Mouse (Mus musculus) megakaryocyte, adult 5-6 weeks (primary cell): ENCODE data around the gene Enpp7. TPM values are rescaled to one million over a fixed set of nuclear protein-coding genes. Genes with fewer than 3 reads are reported as not detected.

Experiments
- ATAC-seq: 2 replicates; pipeline ENCODE4 v1.8.0; 2016; ENCODE audit warnings: mild to moderate bottlenecking, inconsistent platforms; ENCODE audit not compliant: poor library complexity, severe bottlenecking
- total RNA-seq, 2 experiments: library from RNA; stranded (forward) in 1 of 2; stranded (reverse) in 1 of 2; fragments of 153-499, 151-499 nt in 1 of 2; fragments of 221-1000, 200-1000 nt in 1 of 2; gene quantifications; 2 replicates each; pipeline versions ENCODE4 v1.2.3 to v1.2.4; 2015 to 2017

Gene Enpp7
- total RNA-seq (2015) (not detected in 2 replicates), total RNA-seq (2017) (not detected in 2 replicates)

DNA sequence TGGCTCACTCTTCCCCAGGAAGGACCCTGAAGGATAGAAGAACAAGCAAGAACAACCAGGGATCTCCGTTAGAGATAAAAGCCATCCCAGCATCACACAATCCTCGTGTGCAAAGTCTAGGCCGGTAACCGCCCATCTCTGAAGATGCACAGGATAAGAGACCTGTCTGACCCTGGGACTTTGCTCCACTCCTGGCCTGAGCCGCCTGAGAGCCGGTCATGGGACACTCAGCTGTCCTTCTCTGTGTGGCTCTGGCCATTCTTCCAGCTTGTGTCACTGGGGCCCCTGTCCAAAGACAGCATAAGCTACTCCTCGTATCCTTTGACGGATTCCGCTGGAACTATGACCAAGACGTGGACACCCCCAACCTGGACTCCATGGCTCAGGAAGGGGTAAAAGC is at the start of gene Enpp7:
TSS of gene Enpp7 (plus strand) at position 190 of the 400 bp plus-strand sequence.
- no peak for ATAC-seq

DNA sequence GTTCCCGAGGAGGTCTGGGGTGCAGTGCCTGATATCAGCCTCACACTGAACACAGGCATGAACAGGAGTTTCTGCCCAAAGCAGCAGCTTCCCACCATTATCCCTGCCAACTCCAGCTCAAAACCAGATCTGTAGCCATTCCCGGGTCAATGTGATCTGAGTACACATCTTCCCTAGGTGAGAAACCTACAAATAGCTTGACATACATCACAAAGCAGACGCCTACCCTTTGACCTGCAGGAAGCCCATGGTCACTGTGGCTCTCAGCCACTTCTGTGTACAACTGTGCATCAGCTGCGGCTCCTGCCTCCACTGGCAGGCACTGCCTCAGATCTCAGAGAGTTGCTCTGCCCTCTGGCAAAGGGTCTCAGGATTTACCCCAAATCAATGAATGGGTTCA is 48.3 kb upstream of the Enpp7 start:
- ATAC-seq, result no peak

DNA sequence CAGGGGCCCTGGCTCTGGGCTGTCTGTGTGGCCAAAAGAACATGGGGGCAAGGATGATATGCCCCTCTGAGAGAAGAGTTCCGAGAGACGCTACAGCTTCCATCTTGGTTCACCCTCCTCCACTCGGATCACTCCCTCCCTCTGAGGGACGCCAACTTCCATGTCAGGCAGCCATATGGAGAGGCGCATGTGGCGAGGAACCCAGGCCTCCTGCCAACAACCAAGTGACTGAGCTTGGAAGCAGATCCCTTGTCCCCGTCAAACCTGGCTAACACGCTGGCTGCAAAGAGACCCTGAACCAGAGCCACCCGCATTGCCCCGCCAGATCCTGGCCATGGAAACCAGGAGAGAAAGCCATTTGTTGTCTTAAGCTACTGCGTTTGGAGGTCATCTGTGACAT is 47.4 kb upstream of the Enpp7 start:
- no peak for ATAC-seq

DNA sequence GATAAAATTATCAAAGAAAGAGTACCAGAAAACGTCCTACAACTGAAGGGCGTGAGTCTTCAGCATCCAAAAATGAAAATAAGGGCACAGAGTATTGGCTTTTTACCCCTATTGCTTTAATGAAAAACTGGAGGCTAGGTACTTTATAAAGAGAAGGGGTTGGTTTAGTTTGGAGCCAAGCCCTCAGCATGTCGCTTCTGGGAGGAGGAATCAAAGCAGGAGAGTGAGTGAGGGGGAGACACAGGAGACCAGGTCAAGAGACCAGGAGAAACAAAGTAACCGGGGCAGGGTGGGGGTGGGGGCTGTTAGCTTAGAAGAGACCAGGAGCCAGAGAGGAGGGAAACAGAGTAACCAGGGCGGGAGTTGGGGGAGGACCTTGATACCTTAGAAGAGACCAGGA is 46.7 kb upstream of the Enpp7 start:
- no peak for ATAC-seq

DNA sequence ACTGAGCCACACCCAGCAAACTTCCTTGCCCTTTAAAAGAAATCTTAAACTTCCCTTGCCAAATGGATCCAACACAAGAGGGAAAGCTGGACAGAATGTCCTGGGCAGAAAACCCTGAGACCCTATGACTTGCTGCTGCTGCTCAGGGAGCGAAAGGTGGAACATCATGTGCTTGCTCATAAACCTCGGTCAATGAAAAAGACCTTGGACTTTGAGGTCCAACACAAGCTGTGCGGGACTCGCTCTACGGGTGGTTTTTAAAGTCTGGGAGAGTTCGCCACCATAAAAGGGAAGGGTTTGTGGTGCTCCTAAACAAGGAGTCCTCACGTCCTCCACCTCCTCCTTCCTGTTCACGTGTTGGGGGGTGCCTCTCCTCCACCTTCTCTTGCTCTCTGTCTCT is 42.1 kb upstream of the Enpp7 start:
- ATAC-seq, result no peak

DNA sequence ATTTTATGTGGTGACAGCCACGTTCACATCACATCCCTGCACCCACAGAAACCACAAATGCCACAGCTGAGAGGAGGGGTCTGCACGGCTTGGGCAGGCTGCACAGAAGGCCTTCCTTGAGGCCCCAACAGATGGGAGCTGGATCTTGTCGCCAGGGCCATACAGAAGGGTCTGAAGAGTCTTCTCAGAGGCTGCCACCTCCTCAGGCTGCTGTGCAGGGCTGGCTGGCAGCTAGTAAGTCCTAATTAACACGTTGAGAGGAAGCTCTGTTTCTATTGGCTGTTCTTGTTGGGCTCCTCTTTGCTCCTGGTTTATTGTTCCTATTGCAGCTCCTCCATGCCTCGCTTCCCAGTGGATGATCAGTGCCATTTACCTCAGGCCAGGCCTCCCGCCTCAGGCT is 33.0 kb upstream of the Enpp7 start:
- ATAC-seq, result no peak

DNA sequence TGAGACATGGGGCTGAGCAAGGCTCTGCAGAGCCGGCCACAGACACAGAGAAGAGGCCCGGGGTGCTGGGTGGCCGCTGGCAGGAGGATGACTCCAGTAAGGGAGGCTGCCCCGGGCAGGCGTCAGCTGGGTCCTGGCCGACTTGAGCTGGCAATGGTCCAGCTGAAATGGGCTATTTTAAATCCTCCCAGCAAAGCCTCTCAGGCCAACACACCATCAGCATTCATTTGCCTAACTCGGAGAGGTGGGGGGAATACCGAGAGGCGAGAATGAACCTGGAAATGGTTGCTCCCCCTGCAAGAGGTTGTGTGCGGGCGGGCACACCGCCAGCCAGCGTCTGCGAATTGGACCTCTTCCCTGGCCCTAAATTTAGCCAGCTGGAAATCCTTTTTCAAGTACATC is 30.9 kb upstream of the Enpp7 start:
- no peak for ATAC-seq

DNA sequence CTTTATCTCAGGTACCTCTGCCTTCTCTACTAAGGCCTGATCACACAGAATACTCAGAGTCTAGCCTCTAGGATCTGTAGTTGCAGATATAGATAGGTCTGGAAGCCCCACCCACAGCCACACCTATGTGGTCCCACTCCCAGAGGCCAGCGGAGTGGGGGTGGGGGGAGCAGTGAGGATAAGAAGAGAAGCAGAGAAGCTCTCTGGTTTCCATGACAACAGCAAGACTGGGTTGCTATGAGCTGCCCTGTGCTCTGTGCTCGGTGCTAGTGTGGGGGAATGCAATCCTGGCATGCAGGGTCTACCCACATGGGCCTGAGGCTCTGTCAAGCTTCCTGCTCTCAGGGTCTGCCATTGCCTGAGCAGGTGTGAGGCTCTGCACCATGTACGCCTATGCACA is 27.3 kb upstream of the Enpp7 start:
- ATAC-seq, result no peak

DNA sequence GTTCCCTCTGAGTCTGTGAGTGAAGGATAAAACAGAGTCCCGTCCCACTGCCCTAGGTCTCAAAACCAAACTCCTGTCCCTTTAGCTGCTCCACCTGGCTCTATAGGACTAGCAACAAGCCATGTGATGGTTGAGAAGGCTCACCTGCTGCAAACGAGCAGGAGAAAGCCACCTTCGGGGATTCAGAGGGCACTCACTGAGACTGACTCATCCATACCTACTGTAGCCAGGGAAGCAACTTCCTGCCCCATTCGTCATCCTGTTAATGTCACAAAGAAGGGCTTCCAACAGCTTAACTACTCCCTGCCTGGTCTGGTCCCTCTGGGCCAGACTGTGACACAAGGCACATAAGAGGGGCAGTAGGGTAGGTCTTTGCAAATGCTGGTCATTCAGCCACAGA is 25.5 kb upstream of the Enpp7 start:
- no peak for ATAC-seq

DNA sequence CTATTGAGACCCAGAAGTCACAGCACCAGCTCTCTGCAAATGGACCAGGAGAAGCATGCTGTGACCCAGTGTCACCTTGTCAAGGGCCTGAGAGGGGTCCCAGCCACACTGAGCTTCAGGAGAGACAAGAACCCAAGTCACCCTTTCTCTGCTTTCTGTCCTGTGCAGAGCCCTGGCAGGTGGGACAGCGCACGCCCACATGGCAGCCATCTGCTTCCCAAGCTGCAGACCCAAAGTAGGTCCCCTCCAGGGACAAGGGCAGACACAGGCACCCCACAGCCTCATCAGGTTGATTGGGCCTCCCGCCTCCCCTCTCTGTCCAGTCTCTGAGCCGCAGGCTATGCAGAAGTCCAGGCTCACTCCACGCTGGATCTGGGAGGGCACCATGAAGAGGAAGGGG is 24.1 kb upstream of the Enpp7 start:
- no peak for ATAC-seq

DNA sequence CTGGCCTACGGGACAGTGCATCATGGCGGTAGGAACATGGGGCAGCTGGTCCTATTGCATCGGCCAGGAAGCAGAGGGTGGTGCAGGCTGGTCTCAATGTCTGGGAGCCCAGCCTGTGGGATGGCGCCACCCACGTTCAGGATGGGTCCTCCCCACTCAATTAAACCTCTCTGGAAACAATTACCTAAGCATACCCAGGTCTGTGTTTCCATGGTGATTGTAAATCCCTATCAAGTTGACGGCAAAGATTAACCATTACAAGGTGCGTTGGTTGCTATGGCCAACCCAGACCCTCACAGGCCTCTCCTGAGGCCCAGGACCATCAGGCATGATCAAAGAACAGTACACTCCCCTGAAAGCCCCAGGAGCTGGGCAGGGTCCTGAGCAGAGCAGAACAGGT is 22.9 kb upstream of the Enpp7 start:
- no peak for ATAC-seq

DNA sequence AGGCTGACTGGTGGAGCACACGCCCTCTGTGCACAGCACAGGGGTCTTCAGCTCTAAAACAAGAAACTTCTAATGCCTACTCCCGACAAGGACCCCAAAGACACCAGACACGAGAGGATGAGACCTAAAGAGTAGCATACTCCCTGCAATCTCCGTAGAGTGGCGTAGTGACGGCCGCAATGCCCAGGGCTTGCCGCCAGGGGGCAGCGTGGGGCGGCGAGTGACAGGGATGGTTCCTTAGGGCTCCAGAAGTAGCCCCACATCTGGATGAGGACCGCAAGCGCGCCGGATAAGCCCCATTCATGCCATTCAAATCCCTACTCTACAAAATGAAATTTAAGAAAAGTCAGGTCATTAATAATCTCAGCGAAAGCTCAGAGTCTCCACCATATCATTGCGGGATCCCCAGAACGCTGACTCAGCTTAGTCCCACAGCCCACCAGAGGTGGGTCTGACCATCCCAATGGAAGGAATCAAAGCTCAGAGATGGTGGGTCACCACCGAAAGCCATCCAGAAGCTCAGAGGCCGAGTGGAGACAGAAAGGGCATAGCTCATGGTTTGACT is 16.4 kb upstream of the Enpp7 start:
- peak; percentile 65 for ATAC-seq

DNA sequence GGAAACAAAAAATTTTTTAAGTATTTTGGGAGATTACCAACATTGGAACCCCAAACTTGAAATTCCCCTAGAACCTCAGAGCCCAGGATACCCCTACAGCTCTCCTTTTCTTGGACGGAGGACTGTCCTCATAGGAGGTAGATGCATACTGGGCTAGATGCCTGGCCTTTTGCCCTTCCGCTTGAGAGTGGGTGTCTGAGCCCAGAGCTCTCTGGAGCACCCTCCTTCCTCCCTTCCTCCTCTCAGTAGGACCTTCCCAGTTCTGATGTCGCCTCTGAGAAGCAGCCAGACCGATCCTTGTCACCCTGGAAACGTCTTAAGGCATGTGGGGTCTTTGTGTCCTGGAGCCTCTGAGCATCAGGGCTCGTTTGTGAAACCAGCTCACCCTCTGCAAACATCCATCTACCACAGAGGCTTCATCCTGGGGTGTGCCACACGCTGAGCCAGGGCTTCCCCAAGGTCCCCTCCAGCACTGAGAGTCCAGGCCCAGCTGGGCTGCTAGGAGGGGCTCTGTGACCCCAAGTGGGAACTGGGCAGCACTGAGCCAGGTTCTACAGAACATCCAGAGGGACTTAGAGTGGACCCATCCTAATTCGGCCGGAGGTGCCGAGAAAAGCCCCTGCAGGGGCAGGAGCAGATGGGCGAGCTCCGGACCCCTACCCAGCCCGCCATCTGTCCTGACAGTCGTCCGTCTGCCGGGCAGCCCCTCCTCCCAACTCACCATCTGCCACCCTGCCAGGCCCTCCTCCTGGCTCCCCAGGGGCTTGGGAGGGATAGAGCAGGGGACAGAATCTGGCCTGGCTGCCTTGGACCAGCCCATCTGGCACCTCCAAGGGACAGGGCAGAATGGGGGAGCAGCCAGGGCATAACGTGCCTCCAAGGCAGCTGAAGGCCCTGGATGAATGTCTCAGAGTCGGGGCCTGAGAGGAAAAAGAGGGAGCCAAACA is 15.3 kb upstream of the Enpp7 start:
- ATAC-seq, result no peak

DNA sequence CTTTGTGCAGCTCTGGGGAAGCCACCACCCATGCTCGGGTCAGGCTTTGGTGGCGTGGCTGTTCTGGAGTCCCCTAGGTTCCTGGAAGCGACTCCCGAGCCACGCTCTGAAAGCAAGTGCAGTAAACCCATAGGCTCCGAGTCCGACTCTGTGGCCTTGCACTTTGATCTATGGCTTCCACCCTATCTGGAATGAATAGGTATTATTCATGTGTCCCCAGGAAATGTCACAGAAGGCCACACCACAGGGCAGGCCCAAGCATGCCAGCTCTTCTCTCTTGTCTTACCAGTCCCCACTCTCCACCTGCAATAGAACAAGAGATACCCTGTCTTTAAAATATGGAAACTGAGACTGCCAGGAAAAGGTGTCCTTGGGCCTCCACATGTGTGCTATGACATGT is 13.6 kb upstream of the Enpp7 start:
- no peak for ATAC-seq

DNA sequence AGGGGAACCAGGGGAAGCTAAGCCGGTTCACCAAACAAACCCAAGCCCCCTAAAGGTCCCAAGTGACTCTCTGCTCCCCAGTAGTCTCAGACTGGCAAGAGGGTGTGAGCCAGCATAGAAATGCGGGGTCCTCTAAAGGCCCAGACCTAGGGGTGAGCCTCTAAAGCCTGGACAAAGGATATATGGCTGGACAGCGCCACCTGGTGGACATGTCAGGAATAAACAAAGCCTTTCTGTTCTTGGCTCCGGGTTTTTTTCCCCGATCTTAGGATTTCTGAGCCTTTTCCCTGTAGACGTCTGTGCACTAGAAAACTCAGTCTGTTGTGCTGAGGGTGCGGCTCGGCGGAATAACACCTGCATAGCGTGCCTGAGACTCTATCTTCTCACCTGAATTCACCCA is 12.6 kb upstream of the Enpp7 start:
- ATAC-seq, result peak; percentile 52

DNA sequence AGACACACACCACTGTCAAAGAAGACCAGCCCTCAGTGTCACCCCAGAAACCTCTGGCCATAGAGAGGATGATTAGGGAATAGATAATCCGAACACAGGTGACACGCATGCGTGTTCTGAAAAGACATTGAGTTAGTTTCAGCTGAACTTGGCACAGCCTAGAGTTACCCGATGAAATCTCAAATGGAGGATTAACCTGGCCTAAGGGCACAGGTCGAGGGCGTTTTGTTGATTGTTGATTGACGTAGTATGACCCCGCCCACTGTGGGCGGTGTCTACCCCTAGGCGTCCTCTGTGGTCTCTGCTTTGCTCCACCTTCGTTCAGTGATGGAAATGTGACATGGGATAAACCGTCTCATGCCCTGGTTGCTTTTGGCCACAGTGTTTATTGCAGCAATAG is 12.1 kb upstream of the Enpp7 start:
- ATAC-seq, result no peak

DNA sequence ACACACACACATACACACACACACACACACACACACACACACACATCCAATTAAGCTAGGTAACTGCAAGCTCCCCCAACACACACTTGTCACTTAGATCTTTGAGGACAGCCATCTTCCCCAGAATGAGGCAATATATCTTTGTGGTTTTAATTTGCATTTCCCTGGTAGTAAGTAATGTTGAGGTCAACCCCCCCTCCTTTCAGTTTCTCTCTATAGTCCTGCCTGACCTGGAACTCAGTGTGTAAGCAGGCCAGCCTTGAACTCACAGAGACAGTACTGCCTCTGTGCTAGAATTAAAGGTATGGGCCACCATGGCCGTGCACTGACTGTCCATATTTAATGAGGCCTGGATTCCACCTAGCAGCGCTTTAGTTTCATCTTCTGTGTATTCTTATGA is 7.6 kb upstream of the Enpp7 start:
- ATAC-seq, result peak; percentile 80

DNA sequence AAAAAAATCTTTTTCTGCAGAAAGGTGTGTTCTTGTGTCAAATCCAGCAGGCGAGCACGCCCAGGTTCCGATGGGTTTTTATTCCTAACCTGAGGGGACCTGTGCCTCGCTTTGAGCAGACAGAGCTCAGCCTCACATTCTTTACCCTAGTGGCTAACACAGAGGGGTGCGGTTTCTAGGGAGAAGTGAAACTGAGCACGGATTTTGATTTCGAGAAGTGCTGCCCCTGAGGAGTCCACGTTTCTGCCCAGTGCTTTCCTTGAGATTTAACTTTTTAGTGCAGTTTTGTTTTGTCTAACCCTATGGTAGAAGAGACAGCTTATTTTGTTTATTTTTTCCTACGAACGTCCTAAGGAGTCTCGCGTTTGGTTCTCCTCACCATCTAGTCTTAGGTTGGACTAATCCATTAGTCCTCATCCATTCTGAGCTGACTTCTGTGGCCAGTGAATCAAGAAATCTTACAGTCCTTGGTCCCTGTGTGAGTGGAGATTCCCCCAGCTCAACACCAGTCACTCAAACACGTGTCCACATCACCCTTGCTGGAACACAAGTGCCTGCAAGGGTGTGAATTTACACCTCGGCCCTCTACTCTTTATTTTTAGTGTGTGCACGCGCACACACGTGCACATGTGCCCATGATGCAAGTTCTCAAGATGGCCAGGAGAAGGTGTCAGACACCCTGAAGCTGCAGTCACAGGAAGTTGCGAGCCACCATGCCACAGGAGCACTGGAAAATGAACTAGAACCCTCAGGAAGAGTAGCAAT is 6.8 kb upstream of the Enpp7 start:
- peak; percentile 82 for ATAC-seq

DNA sequence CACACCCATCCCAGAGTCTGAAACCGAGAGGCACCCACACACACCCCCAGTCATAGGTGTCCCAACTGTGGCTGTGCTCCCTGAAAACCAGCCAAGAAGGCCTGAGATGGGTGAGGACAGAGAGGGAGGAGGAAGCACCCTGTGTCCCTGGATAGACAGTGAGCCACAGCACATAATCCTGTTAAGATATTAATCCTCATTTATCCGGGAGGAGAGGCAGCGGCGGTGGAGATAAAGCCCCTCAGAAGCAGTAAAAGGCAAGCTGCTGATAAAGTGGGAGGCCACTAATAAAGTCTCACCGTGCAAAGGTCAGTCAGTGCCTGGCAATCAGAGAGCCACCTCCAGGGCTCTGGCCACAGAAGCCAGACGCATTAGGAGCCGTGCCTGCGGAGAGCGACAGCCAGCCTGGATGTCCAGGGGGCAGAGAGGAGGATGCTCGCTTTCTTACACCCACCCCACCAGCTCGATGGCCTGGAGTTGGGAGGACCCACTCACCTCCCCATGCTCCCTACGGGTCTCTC is 5.3 kb upstream of the Enpp7 start:
- ATAC-seq, result no peak

DNA sequence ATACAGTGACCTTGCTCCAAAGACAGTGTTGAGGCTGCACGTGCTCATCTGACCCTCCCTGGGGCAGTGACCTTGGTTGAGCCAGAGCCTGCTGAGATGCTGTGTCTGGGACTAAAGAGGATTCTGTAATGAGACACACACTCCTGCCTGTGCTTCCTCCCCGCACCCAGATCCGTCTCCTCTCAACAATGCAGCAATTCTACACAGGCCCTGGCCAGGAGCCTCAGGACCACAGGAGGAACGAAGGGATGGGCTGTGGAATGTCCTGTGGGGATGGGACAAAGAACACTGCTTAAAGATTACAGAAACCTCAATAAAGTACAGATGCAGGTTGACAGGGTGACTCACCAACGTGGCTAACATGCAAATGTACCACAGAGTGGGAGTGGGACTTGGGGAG is 2.4 kb upstream of the Enpp7 start:
- no peak for ATAC-seq

DNA sequence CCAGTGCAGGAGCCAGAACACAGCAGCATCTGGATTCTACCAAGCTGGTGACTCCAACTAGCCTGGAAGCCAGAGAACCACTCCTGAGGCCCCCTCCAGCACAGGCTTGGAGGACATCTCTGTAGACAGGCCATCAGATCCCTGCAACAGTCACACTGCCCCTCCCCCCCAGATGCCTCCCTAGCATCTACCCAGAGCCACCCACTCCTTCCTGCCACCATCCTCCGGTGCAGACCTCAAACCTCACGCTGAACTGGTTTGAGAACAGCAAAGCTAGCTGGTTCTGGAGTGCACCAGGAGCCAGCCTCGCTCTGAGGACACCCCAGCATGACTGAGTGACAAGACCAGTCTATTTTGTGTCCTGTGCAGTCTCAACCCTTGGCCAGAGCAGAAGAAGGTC is 4.8 kb downstream of the Enpp7 start:
- ATAC-seq, result no peak

DNA sequence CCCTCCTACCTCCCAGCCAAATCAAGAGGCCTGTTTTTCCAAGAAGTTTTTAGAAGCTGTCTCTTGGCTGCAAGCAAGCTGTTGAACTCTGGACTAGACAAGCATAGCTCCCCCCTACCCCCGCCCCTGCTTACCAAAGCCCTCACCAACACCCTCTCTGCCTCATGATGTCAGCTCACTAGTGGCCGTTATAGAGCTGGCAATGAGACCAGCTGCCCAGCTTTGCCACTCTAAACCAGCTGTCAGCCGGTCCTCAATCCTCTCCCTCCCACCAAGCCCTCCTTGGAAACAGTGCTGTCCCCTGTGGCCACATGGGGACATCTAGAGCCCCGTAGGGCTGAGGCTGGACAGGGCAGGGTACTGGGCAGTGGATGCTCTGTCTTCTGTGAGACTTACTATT is 7.5 kb downstream of the Enpp7 start:
- ATAC-seq, result no peak
